Mouse (Mus musculus) NIH3T3 (cell line): Measurements from ENCODE around the gene Rgs19.

ENCODE experiments used
- DNase-seq: peaks from one replicate; pipeline ENCODE4 v3.0.0-alpha.2; 2012; ENCODE audit warnings: low read depth

The Rgs19 gene

DNA sequence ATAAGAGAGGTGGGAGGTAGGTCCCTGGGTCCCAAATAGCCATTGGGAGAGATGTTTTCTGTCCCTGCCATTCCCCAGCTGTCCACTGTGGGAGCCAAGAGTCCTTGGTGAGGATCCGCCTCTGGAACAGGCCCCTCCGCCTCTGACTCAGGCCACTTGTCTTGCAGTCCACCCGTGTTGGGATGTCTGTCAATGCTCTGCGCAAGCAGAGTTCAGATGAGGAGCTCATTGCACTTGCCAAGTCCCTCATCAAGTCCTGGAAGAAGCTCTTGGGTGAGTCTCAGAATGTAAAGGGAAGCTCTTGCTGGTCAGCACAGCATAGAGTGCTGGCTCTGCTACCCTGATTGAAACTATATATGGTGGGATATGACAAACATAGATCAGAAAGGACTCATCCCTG, 10.4 kb downstream of the Rgs19 start:
- no peak for DNase-seq

DNA sequence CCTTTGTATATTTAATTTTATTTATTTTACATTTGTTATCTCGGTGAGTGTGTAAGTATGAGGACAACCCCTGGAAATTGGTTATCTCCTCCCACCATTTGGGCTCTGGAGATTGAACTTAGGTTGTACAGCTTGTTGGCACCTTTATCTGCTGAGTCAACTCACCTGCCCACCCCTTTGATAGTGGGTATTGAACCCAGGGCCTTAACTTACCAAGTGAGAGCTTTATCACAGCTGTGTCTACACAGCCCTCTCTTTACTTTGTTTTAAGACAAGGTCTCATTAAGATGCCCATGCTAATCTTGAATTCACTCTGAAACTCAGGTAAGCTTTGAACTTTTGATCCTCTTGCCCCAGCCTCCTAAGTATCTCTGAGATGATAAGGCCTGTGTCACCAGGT, 11.8 kb downstream of the Rgs19 start:
- no peak for DNase-seq

DNA sequence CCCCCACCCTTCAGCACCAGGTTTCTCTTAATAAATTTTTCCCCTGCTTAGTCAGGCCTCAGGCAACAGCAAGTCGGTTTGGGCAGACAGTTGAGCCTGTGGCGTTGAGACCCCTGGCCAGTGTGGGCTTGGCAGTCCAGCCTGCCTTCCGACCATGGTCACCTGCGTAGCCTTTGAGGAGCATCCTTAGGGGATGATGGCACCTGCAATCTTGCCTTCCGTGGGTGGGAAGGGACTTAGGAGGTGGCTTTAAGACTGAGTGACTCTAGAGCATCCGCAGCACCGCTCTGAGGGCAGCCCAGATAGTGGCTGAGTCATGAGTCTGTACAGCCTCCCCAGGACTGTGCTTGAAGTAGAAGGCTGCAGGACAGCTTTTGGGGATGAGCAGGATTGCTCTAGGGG, 13.1 kb downstream of the Rgs19 start:
- DNase-seq = peak; percentile 46

DNA sequence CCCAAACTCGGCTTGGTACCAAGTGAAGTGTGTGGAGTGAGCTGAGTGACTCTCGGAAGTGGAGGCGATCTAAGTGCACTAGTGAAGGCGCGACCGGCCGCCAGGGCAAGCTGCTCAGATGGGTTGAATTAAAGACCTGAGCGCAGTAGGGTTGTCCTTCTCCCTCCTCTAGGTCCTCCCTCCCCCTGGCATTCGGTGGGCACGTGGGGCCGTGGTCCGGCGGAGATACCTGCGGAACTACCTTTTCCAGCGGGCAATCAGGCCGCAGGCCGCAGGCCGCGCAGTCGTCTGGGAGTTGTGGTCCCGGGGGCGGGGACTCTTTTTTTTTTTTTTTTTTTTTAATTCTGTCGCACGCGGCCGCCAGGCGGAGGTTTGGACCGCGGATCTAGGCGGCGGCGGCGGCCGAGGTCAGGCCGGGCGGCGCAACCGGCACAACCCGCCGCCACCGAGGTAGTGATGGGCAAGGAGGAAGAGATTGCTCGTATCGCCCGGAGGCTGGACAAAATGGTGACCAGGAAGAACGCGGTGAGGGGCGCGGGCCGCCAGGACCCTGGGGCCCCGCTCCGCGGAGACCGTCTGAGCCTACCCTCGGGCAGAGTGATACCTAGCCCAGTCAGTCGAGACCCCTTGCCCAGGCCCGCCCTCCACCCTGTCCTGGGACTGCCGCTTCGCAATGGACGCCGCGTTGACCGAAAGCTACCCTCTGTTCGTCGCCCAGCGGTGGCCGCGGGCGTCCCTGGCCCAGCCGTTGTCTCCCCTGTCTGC, 13.6 kb downstream of the Rgs19 start, which contains the start of gene Tcea2:
Tcea2 (plus strand) TSS at position 360 of the 765 bp plus-strand sequence.
- DNase-seq = peak; percentile 81

DNA sequence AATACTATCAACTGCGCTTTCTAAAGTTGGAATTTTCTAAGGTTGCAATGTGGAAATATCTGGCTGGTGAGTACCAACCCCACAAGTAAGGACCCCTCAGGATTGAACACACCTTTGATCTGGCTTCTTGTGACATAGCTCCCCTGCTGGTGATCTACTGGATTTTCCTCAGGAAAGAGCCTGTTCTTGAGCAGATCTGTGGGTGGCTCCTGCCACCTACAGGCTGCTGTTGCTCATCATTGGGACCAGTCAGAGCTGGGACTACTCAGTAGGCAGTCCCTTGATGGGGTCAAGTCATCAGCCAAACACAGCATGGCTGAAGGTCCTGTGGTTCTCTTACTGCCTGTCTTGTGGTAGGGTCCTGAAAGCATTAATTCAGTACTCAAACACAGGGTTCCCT, 15.0 kb downstream of the Rgs19 start:
- DNase-seq = peak; percentile 90

DNA sequence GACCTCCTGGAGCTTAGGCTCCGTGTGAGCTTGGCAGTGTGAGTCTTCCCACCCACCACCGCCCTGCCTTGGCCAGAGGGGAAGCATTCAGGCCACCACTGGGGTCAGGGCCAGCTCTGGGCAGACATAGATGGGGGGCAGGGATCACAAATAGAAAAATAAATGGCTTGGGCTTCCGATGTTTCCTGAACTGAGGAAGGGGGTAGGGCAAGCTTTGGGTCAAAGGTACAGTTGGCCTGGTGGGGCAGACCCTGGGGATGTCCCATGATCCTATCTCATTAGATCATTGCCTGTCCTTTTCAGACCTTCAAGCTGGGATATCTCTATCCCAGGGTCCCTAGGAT, 16.1 kb downstream of the Rgs19 start:
- DNase-seq = no peak

DNA sequence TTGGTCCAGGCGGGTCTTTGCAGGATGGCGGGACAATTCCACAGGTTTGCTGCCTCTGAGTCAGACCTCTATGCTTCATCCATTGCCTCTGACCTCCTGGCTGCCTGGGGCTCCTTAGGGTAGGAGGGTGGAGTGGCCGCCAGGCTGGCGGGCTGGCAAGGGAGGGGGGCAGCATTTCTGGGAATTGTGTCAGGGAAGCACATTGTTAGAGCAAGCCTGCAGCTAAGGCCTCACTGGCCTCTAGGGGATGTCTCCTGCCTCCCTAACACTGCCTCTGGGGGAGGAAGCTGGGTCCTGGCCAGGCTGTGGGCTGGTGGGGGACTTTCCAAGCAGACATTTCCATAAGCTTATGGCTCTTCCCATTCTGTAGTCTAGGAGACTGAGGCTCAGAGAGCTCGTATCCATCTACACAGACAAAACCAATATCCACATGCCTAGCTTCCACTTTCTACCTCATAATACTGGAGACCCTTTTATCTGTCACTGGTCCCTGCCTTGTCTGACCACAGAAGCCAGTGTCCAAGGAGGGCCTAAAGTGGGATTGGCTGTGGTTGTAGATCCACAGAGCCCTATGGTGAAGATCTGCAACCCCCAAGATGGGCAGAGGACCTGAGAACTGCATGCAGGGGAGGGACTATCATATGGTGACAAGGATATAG, 16.6 kb downstream of the Rgs19 start:
- peak; percentile 59 for DNase-seq

DNA sequence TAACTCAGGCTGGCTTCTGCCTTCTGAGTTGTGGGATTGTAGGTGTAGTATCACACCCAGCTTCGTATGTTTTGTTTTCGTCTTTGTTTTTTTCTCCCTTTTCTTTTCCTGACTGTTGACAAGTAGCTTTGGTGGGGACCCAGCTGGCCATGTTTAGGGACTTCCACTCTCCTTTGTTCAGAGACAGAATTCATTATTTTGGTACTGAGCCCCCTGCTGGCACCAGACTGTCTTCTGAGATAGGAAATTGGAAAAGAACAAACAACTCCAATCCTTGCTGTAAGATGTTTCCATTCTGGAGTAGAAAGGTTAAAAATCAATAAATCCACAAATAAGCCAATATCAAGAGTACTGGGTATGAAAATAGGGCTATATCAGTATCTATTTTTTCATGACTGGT, 17.4 kb downstream of the Rgs19 start:
- peak; percentile 53 for DNase-seq

DNA sequence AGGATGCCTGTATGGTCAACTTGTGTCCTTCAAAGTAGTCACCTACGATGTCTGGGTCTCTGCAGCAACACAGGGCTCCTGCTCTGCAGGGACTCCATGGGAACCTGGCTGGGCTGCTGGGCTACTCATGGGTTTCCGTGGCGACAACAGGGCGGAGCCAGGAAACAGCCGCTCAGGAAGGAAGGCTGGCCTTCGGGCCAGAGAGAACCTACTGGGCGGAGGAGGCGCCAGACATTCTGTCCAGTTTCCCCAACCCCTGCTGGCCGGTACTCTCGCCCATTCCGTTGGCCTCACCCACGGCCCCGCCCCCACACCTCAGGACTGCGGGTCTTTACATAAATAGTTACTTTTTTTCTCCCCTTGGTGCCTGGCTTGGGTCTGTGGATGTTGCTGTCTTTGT, 18.3 kb downstream of the Rgs19 start:
- DNase-seq = peak; percentile 74

DNA sequence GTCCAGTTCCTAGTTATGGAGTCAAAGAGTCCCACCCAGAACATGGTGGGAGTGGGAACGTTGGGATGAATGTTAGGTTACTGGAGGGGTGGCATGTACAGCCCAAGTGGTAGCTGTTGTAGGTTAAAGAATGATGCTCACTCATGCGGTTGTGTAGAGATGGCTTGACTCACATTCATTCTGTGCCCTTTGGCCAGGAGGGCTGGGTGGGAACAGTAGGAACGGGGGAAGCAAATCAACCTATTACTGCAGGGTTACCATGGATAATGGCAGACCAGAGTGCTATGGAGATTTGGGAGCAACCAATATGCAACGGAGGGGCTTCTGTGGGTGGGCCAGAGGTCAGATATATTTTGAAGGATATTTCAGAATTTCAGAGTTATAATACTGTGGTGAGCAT, 18.8 kb downstream of the Rgs19 start:
- no peak for DNase-seq

DNA sequence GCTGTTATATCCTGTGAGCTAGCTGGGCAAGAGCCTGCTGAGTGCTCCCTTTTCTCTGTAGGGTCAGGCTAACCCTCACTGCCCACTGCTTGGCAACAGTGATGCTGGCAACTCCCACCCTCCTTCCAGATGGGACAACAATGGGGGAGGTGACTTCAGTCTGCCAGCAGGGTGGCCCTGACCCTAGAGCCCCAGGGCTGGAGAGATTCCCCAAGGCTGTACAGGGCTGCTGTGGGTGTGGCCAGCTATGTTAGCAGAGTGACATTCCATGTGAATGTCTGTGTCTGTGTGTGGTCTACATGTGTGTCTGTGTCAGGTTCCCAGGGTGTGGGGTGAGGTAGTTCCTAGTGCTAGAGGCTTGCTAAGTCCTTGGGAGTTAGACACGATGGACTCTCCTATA, 20.3 kb downstream of the Rgs19 start:
- DNase-seq = no peak

DNA sequence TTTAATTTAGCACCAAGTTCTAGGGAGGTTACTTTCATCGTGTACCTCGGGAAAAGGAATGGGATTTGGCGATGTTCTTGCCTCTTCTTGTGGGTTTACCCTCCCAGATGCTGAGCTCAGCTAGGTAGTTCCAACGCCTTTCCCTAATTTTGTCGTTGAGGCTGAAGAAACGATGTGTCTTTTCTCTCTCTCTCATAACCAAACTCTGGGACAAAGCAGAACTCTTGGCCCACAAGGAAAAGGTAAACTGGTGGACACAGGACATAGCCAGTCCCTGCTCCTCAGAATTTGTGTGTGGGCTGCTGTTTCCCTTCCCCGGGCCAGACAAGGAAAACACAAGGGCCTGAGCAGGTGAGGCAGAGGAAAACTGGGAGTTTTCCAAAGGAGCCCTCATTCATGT, 21.8 kb downstream of the Rgs19 start:
- DNase-seq = no peak

DNA sequence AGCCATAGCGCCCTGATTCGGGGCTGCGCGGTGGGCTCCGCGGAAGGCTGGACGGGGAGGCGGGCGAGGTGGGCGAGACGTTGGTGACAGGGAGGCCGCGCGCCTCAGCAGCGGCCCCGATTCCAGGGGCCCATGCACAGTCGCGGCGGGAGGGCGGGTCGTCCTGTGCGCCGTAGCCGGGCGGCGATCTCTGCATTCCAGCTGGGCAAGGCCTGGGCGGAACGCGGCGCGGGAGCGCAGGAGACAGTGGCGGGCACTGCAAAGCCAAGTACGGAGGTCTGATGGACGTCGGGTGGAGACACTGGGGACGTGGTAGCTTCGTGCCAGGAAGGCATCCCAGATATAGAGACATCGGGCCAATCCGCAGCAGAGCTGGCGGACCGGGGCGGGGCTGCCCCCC, 22.5 kb downstream of the Rgs19 start, which contains the start of gene Sox18:
Sox18 (minus strand) TSS at position 315 of the 400 bp plus-strand sequence.
- DNase-seq = no peak

DNA sequence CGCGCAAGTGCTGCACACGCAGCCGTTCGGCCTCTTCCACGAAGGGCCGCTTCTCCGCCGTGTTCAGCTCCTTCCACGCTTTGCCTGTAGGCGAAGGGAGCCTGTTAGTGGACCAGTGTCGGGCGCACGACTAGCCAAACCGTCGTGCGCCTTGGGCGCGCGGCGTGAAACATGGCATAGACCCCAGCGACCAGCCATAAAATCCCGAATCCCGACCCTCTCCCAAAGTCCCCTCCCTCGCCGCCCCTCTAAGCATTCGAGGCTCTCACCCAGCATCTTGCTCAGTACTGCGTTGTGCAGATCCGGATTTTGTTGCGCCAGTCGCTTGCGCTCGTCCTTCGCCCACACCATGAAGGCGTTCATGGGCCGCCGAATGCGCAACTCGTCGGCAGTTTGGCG, 22.9 kb downstream of the Rgs19 start:
- DNase-seq = no peak

DNA sequence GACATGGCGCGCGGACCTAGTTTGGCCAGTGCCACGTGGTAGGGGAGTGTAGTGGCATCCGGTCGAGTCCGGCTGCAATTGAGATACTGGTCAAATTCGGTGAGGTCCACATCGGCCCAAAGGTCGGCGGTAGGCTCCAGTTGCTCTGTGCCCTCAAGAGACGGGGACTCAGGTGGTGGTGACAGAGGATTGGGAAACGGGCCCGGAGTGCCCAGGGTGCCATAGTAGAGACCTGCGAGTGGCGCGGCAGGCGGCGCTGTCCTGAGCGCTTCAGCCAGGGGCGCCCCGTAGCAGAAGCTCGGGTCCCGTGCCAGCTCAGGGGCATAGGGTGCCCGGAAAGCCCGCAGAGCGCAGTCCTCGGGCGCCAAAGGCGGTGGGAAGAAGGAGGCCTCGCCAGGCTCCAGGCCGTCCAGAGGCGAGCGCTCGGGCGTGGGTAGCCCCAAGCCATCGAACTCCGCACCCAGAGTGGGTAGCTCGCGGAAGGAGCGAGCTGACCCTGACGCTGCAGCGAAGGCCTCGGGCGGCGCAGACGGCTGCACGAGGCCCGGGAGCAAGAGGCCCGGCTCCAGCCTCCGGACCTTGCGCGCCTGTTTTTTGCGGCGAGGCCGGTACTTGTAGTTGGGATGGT, 23.4 kb downstream of the Rgs19 start:
- no peak for DNase-seq

DNA sequence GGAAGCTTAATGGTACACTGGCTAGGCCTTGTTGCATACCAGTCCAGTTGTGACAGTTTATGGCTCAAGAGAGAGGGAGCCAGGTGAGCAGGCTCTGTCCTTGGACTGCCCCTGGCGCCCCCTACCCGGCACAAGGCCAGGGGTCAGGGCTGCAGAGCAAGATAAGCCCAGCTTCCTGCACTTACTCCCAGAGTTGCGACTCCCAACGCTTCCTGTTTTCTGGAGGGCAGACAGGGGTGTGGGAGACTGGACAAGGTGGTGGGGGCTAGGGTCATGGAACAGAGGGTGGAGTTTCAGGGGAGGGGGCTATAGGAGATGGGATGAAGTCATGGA, 30.5 kb downstream of the Rgs19 start:
- no peak for DNase-seq

DNA sequence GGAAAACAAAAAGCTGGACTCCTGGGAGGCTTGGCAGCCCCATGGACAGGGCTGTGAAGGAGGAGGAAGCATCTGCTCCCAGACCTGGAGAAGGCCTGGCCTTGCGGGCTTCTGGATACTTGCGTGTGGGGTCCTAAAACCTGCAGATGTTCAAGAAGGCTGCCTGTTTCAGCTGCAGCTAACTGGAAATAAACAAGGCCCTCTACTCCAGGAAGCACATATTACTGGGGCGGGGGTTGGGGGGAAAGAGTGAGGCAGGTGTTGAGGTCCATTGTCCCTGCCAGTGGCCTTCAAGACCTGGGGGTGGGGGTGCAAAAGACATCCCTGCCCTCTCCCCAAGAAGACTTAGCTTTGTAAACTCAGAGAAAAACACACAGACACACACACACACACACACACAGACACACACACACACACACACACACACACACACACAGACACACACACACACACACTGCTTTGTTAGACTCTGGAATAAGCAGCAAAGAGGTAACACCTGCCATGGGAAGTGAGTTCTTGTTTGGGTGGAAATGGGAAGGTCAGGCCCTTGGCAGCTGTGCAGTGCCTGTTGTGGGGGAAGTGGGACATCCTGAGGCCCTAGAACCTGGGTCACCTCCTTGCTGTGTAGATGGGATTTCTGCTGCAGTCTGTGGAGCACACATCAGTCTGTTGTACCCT, 31.0 kb downstream of the Rgs19 start:
- DNase-seq = no peak

DNA sequence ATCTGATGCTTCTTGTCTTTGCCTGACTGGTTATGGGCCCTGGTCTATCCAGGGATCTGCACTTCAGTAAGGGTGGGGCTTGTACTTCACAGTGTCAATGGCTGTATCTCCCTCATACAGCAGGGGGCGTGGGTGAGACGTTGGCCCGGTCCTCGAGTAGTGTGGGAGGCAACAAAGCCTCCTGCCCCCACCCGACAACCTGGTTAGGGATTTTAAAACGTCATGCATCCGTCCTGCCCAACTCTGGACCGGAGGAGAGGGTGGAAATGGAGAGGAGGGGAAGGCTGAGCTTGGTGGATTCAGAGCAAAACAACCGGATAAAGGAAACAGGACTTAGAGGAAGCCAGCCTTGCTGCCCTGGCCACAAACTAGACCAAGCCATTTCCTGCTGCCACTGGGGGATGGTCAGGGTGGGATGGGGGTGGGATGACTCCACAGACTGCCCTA, 34.1 kb downstream of the Rgs19 start:
- peak; percentile 74 for DNase-seq

DNA sequence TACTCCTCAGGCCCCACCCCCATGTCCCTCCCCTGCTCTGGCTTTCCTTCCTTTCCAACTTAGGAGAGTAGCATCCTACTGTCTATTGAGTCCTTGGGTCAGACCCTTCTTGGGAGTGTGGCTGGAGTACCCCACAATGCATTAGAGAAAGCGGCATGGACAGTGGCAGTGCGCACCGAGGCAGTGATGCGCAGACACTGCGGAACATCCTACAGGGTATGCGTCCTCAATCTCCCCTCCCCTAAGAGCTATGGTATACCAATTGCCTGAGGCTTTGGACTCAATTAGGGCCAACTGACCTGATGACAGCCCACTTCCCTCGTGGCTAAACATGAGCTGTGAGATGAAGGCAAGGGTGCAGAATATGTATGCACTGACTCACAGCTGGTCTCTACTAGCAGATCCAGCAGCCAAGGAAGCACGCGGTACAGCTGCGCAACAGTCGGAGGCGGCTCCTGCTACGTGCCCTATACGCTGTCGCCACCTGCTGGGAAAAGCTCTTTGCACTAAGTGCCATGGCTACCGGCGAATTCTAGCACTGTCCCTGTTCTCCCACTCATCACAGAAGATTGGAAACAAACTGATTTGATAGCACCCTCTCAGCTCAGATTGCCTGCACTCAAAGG, 34.7 kb downstream of the Rgs19 start:
- DNase-seq = peak; percentile 60

DNA sequence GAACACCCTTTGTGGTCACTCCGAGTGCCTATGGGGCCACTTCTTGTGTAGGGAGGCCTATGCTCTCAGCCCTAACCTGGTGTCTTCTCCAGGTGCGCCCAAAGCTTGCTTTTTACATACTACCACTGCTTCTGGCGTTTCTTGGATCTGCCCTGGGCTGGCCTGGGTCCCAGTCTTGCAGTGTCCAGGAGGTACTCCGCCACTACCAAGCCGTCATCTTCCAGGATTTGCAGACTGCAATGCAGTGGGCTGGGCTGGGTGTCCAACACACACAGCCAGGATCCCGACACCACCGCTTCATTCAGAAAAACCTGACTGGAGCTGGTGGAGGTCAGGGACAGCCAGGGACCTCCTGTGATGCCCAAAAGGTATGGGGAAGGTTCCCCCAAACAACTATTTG, 35.2 kb downstream of the Rgs19 start:
- no peak for DNase-seq

DNA sequence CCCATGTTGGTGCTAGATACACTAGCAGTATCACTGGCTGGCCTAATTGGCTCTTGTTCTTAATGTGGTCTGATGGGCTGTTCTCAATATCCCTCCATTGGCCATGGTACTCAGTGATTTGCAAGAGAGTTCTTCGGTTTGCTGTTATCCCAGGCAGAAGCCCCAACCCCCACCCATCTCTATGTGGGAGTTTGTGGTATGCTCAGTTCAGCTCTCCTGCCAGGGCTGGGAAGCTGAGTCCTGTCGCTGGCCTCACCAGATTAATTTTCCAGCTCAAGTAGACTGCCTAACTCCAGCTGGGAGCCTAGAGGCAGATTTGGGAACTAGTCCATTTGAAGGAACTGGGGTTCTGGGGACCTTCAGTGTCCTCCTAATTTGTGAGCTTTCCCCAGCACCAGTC, 36.3 kb downstream of the Rgs19 start:
- DNase-seq = no peak

DNA sequence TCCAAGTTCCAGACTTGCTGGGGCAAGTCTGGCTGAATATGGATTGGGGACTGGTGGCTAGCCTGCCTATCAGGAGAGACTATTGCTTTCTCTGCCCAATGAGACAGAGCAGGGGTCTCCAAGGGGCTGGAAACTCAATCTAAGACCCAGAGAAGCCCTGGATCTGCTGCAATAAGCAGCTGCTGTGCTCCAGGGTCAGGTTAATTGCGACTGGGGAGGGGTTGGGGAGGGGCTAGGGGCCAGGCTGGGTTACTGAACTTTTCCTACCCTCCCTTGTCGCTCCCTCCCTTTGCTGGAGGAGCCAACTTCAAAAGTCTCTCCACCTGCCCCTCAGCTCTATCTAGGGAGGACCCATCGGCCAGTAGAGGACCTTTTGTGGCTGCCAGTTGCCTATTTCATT, 37.0 kb downstream of the Rgs19 start, which contains the start of gene Gm29797:
Gm29797 (plus strand) TSS at position 301 of the 400 bp plus-strand sequence.
- DNase-seq = no peak
